Mouse (Mus musculus): ENCODE measurements around the gene Smim7. TPM values are rescaled to one million over a fixed set of nuclear protein-coding genes. Genes with fewer than 3 reads are reported as not detected.

Gene Smim7
- 146 TPM for polyA plus RNA-seq (2015; fragmentation: Illumina TruSeq; extraction: RNeasy Lipid Tissue Mini Kit (QIAGEN cat#74804); ENCODE audit: low read depth, low replicate concordance)

DNA sequence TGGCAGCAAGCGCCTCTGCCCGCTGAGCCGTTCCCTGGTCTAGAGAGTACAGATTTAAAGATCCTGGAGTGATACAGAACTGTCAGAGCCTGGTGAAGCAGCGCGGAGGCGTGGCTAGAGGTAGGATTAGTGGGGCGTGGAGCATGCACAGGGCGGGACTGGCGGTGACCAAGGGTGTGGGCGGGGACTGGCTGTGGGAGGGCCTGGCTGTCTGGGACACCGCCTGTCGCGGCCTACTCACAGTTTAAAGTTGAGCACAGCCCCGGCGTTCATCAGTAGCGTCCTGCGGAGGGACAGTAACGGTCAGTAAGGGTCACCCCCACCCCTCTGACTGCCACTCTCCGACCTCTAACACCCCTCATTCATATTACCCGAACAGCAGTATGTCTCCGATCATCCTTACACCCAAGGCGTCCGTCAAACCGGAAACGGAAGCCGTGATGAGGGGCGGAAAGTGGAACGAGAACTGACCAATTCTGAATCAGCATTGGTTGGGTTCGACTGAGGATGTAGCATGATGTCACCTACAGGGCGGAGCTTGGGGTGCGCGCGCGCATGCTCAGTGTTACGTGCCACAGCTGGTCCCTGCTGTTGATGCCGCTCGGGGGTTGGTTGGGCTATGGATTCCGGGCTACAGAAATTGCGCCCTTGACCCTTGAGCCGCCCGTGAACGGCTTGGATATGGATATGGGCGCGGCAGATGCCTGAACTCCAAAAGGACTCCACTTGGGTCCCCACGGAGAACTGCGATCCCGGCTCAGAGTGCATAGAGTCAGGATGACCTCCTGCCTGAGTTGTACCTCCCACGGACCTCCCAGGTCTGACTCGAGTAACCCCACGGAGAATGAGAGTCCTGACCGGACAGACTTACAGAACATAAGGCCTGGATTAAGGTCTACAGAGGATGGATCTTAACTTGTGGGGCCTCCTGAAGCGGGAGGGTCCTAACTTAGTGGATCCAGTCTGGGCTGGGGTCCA, at the start of gene Smim7:
Gene Smim7, minus strand, starts transcription at position 456 of the 978 bp plus-strand sequence.

GRCm38 (mm10) chr8:72571611-72572473, 954 bp upstream of the Smim7 start, which contains the start of gene Tmem38a:
Gene Tmem38a, plus strand, starts transcription at chr8:72572055.

DNA sequence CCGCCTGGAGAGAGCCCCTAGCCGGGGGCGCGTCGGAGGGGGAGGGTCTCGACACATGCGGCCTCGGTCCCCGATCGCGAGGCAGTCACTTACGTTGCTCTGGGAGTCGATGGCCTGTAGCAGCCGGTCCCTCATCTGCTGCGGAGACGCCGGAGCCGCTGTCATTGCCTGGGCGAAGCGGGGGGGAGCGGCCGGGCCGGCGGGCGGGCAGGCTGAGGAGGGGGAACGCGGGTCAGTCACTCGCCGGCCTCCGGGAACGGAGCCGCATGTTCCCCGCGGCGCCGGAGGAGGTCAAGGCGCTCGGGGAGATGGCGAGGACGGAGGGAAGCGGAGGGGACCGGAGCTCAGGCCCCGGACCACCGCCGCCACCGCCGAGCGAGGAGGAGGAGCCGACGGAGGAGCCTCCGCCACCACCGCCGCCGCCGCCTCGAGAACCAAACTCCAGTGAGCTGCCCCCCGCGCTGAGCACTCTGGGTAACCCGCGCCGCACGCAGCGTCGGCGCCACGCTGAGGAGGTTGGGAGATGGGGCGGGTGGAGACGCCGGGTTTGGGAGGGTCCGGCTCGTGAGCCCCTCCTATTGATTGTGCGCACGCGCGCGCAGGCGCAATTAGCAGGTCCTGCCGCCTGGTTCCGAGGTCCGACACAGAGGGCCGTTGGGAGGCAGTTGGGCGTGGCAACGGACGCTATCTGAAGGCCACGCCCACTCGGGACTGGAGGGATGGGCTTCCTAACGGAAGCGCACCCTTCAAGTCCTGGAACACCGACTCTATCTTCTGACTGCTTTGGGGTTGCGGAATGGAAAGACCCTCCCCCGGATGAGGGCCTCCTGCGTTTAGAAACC, 22.9 kb downstream of the Smim7 start, which contains the start of gene Med26:
Gene Med26, minus strand, starts transcription at position 469 of the 842 bp plus-strand sequence.

Other genes with a start within 250 kb of the Smim7 start
- gene Eps15l1, start 149.6 kb downstream of the Smim7 start, polyA plus RNA-seq (2015; fragmentation: Illumina TruSeq; extraction: RNeasy Lipid Tissue Mini Kit (QIAGEN cat#74804); ENCODE audit: low read depth, low replicate concordance), result 45.5 TPM
- 2.2 TPM for gene Calr3, start 127.2 kb downstream of the Smim7 start, polyA plus RNA-seq (2015; fragmentation: Illumina TruSeq; extraction: RNeasy Lipid Tissue Mini Kit (QIAGEN cat#74804); ENCODE audit: low read depth, low replicate concordance)
- 7.6 TPM for gene 1700030K09Rik, start 127.2 kb downstream of the Smim7 start, polyA plus RNA-seq (2015; fragmentation: Illumina TruSeq; extraction: RNeasy Lipid Tissue Mini Kit (QIAGEN cat#74804); ENCODE audit: low read depth, low replicate concordance)
- 37.2 TPM for gene Cherp, start 95.9 kb downstream of the Smim7 start, polyA plus RNA-seq (2015; fragmentation: Illumina TruSeq; extraction: RNeasy Lipid Tissue Mini Kit (QIAGEN cat#74804); ENCODE audit: low read depth, low replicate concordance)
- 37.9 TPM for gene Slc35e1, start 78.5 kb downstream of the Smim7 start, polyA plus RNA-seq (2015; fragmentation: Illumina TruSeq; extraction: RNeasy Lipid Tissue Mini Kit (QIAGEN cat#74804); ENCODE audit: low read depth, low replicate concordance)
- 6.5 TPM for gene Med26, start 22.8 kb downstream of the Smim7 start, polyA plus RNA-seq (2015; fragmentation: Illumina TruSeq; extraction: RNeasy Lipid Tissue Mini Kit (QIAGEN cat#74804); ENCODE audit: low read depth, low replicate concordance)
- 152 TPM for gene Tmem38a, start 967 bp upstream of the Smim7 start, polyA plus RNA-seq (2015; fragmentation: Illumina TruSeq; extraction: RNeasy Lipid Tissue Mini Kit (QIAGEN cat#74804); ENCODE audit: low read depth, low replicate concordance)
- 27.6 TPM for gene Nwd1, start 75.6 kb upstream of the Smim7 start, polyA plus RNA-seq (2015; fragmentation: Illumina TruSeq; extraction: RNeasy Lipid Tissue Mini Kit (QIAGEN cat#74804); ENCODE audit: low read depth, low replicate concordance)
- gene Sin3b, start 152.2 kb upstream of the Smim7 start, polyA plus RNA-seq (2015; fragmentation: Illumina TruSeq; extraction: RNeasy Lipid Tissue Mini Kit (QIAGEN cat#74804); ENCODE audit: low read depth, low replicate concordance), result 88.5 TPM
- gene F2rl3, start 190.8 kb upstream of the Smim7 start, polyA plus RNA-seq (2015; fragmentation: Illumina TruSeq; extraction: RNeasy Lipid Tissue Mini Kit (QIAGEN cat#74804); ENCODE audit: low read depth, low replicate concordance), result not detected